Mouse (Mus musculus) ES-E14 (cell line): ENCODE data around the gene Col25a1.

Source experiments
- HCFC1 ChIP-seq: IDR thresholded peaks from 2 replicates; pipeline ENCODE4 v1.6.1; 2012; ENCODE audit warnings: low read length, inconsistent platforms, borderline replicate concordance; ENCODE audit not compliant: insufficient read depth
- ZNF384 ChIP-seq: IDR thresholded peaks from 2 replicates; pipeline ENCODE4 v1.6.1; 2012; ENCODE audit warnings: low read depth, low read length, inconsistent platforms

DNA sequence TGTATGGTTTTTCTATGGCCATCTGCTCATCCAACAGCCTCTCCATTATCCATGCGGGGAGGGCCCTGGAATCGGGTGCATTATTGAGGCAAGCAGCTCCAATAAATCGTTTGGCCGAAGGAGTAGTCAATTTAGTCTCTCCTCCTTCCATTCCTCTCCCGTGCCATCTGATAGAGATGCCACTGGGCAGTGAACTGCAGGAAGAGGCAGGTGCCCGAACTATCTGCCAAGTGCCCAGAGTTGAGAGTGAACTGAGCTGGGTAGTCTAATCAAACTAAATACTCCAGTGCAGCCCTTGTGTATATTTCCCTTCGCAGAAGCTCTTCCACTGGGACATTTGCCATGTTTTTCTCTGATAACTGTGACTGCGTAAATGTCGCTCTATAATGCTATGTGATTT, 403.7 kb downstream of the Col25a1 start:
- TF ChIP-seq ZNF384 (no peak), HCFC1 (no peak)
